Mouse (Mus musculus): ENCODE measurements at regions not wholly inside any gene's neighbourhood (a gene's known extent, or its start where the extent isn't known, plus 50 kb on each side); places are given as distances from the start of the nearest gene placed in this dataset.
"Not testable (repeated sequence)": the region's sequence is repeated elsewhere in the genome, so short reads cannot be mapped to it uniquely, and the experiment has no call there.

DNA sequence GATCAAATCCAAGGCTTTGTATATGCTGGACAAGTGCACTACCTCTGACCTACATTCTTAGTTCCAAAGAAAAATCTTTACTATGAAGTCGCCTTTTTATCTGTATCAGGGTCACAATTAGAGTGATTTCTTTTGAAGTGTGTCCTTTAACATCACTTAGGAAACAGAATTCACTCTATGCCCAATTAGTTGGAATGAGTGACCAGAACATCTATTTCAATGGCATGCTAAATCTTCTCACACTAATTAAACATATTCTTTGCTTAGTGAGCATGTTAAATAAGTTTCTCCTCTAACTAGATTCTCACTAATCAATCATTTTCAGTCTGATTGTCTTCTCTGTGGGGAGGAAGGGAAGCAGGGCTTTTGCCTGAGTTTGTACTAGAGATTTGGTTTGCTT is 84.9 kb downstream of the Arl6ip6 start:
- H3K27ac ChIP-seq, result no peak overlapping the region
- WGBS (ENCODE audit: missing documents), result 76% methylated on average over 1 of the region's 1 CpGs
- H3K36me3 ChIP-seq (ENCODE audit: inconsistent target), result no peaks in the 10 kb centered on the region
- no peak overlapping the region for H3K4me3 ChIP-seq (ENCODE audit: inconsistent target)
- no peaks in the 10 kb centered on the region for H3K79me2 ChIP-seq (ENCODE audit: inconsistent target)

DNA sequence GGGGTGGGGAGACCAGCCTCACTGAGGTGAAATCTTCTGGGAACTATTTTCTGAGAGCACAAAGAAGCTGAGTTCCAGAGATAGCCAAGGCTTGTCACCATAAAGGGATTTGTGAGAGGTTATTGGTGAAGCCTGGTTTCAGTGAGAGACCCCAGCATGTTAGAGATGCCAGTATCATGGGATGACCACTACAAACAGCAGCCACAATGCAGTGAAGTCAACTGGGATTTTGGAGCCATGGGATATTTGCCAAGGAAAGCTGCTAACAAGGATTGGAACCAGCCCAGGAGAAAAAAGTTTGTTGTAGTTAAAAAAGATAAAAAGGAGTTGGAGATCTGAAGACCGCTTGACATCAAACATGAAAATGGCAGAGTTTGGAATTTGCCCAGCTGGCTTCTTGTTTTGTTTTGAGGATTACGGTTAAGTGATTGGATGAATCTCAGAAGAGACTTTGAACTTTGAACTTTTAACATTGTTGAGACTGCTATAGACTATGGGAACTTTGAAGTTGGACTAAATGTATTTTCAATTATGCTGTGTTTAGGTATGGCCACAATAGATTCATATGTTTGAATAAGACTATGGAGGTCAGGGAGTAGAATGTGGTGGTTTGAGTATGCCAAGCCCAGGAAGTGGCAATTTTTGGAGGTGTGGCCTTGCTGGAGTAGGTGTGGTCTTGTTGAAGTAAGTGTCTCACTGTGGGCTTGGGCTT is 110.3 kb downstream of the Arl6ip6 start:
- WGBS (ENCODE audit: missing documents), result 95% methylated on average over 2 of the region's 2 CpGs

DNA sequence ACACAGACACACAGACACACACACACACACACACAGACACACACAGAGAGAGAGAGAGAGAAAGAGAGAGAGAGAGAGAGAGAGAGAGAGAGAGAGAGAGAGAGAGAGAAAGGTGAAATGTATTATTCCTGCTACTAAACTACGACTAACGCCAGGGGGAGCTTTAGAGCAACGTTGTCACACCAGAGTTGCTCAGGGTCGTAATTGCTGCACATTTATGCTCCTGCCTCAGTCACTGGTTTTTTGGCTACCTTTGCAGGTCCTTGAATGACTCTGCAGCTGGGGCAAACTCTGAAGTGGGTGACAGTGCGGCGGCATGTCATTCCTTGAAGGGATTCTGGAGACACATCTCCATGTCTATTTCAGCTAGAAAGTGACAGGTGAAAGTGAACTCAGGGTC is 139.2 kb downstream of the Arl6ip6 start:
- Histone ChIP-seq H3K79me2 (ENCODE audit: inconsistent target) (no peaks in the 10 kb centered on the region), H3K36me3 (ENCODE audit: inconsistent target) (no peaks in the 10 kb centered on the region), H3K4me3 (ENCODE audit: inconsistent target) (no peak overlapping the region), H3K27ac (no peak overlapping the region)
- 29% methylated on average over 6 of the region's 6 CpGs for WGBS (ENCODE audit: missing documents)

More for the DNA sequence above, 110.3 kb downstream of the Arl6ip6 start:
- H3K27ac ChIP-seq, result no peak overlapping the region
- no peak overlapping the region for H3K4me3 ChIP-seq (ENCODE audit: inconsistent target)
- no peaks in the 10 kb centered on the region for H3K79me2 ChIP-seq (ENCODE audit: inconsistent target)
- no peaks in the 10 kb centered on the region for H3K36me3 ChIP-seq (ENCODE audit: inconsistent target)

DNA sequence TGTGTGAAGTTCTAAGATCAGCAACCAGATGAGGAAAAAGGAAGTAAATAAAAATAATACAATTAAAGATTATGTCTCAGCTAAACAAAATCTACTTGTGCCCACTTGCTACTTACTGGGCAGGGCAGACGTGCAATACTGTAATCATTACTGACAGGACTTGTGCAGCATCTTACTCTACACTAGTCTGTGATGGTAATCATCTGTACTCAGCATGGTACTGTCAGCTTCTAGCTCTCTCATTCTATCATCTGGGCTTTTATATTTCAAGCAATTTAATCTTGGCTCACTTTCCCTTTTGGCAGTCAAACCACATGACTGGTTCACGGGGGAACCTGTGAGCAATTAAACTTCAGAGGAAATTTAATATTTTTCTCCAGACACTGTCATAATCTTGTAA is 167.5 kb downstream of the Arl6ip6 start:
- Histone ChIP-seq H3K4me3 (ENCODE audit: inconsistent target) (no peak overlapping the region), H3K36me3 (ENCODE audit: inconsistent target) (no peaks in the 10 kb centered on the region), H3K79me2 (ENCODE audit: inconsistent target) (no peaks in the 10 kb centered on the region), H3K27ac (no peak overlapping the region)
- 80% methylated on average over 2 of the region's 2 CpGs for WGBS (ENCODE audit: missing documents)

DNA sequence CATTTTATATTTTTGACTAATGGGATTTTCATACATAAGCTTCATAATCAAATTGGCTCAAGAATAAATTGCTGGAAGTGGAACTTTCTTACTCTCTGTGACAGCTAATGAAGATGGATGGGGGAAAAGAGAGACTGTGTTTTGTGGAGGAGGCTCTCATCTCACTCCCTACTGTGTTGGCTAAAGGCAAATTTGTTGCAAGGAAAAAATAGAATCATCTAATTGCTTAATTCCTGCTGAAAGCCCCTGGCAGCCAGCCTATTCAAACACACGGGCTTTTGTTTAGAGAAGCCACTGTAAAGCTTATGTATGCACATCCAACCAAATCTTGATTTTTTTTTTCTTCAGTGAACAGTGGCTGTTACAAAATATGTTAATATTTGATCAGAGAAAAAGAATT is 190.8 kb downstream of the Arl6ip6 start:
- WGBS (ENCODE audit: missing documents), result 63% methylated on average over 1 of the region's 1 CpGs
- Histone ChIP-seq H3K79me2 (ENCODE audit: inconsistent target) (no peaks in the 10 kb centered on the region), H3K36me3 (ENCODE audit: inconsistent target) (no peaks in the 10 kb centered on the region), H3K4me3 (ENCODE audit: inconsistent target) (no peak overlapping the region), H3K27ac (no peak overlapping the region)

GRCm38 (mm10) chr2:53384545-53385176 is 193.1 kb downstream of the Arl6ip6 start:
- WGBS (ENCODE audit: missing documents), result 88% methylated on average over 8 of the region's 8 CpGs
- Histone ChIP-seq H3K79me2 (ENCODE audit: inconsistent target) (no peaks in the 10 kb centered on the region), H3K4me3 (ENCODE audit: inconsistent target) (no peak overlapping the region), H3K36me3 (ENCODE audit: inconsistent target) (no peaks in the 10 kb centered on the region), H3K27ac (no peak overlapping the region)

GRCm38 (mm10) chr2:53388652-53389051 is 197.1 kb downstream of the Arl6ip6 start:
- H3K79me2 ChIP-seq (ENCODE audit: inconsistent target), result no peaks in the 10 kb centered on the region
- H3K27ac ChIP-seq, result no peak overlapping the region
- H3K36me3 ChIP-seq (ENCODE audit: inconsistent target), result no peaks in the 10 kb centered on the region
- WGBS (ENCODE audit: missing documents), result 83% methylated on average over 3 of the region's 3 CpGs
- no peak overlapping the region for H3K4me3 ChIP-seq (ENCODE audit: inconsistent target)

GRCm38 (mm10) chr2:53414471-53414870 is 222.9 kb downstream of the Arl6ip6 start:
- no peak overlapping the region for H3K27ac ChIP-seq
- H3K36me3 ChIP-seq (ENCODE audit: inconsistent target), result no peaks in the 10 kb centered on the region
- no peaks in the 10 kb centered on the region for H3K79me2 ChIP-seq (ENCODE audit: inconsistent target)
- H3K4me3 ChIP-seq (ENCODE audit: inconsistent target), result no peak overlapping the region
- 88% methylated on average over 2 of the region's 2 CpGs for WGBS (ENCODE audit: missing documents)

DNA sequence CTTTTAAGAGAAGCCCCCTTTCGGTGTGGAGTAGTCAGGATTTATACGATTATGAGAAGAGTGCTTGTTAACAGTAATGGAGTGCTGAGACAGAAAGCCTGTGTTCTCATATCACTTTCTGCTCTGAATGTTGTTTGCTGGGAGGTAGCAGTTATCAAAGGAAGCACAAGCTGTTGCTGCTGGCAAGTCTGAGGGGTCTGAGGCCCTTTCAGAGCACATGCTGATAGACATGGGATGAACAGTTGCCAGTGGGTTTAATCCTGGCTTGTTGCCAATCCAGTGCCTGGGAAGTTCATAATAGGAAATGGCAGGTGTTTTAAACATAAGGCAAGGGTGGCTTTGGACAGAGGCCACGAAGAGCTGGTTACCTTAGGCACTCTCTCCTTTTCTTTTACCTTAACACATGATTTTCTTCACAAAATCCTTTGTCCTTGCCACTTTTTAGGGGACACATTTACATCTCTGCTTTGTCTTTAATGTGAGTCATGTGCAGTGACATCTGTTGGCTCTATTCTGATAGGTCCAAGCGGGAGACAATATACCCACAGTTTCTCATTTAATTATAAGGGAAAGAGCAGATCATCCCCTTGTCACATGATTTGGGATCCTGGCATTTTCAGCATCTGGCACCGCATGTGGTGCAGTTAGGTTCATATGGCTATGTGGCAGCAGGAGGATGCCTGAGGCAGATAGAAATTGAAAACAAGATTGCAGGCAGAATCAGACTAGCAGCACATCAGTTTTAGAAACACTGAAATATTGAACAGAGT is 245.7 kb downstream of the Arl6ip6 start:
- Histone ChIP-seq H3K36me3 (ENCODE audit: inconsistent target) (no peaks in the 10 kb centered on the region), H3K27ac (no peak overlapping the region), H3K79me2 (ENCODE audit: inconsistent target) (no peaks in the 10 kb centered on the region), H3K4me3 (ENCODE audit: inconsistent target) (no peak overlapping the region)
- WGBS (ENCODE audit: missing documents), result 76% methylated on average over 4 of the region's 5 CpGs

- not testable (repeated sequence) for H3K27ac ChIP-seq; H3K4me3 ChIP-seq (ENCODE audit: inconsistent target); H3K79me2 ChIP-seq (ENCODE audit: inconsistent target); H3K36me3 ChIP-seq (ENCODE audit: inconsistent target)
- 62% methylated on average over 3 of the region's 3 CpGs for WGBS (ENCODE audit: missing documents)
Observed at GRCm38 (mm10) chr2:53440301-53440700, 248.8 kb downstream of the Arl6ip6 start.

DNA sequence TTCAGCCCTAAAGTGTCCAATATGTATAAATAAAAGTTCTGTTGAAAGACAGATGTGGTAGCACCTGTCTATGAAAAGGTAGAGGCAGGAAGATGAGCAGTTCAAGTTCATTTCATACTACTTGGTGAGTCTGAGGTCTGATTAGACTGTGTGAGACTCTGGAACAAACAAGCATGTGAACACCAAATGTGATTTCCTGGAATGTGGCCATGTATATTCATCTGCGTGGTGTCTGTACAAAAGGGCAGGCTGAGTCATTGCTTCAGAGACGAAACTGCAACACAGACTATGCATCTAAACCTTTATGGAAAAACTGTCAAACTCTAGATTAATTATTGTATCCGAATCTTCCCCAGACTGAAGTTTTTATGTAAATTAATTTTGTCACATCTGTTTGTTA is 268.7 kb downstream of the Arl6ip6 start:
- Histone ChIP-seq H3K36me3 (ENCODE audit: inconsistent target) (no peaks in the 10 kb centered on the region), H3K79me2 (ENCODE audit: inconsistent target) (no peaks in the 10 kb centered on the region), H3K27ac (no peak overlapping the region), H3K4me3 (ENCODE audit: inconsistent target) (no peak overlapping the region)
- WGBS (ENCODE audit: missing documents), result 90% methylated on average over 3 of the region's 3 CpGs

GRCm38 (mm10) chr2:53474455-53474854 is 282.9 kb downstream of the Arl6ip6 start:
- Histone ChIP-seq H3K27ac (no peak overlapping the region), H3K36me3 (ENCODE audit: inconsistent target) (no peaks in the 10 kb centered on the region), H3K4me3 (ENCODE audit: inconsistent target) (no peak overlapping the region), H3K79me2 (ENCODE audit: inconsistent target) (no peaks in the 10 kb centered on the region)
- WGBS (ENCODE audit: missing documents), result 95% methylated on average over 4 of the region's 4 CpGs

GRCm38 (mm10) chr2:53479051-53479450 is 287.5 kb downstream of the Arl6ip6 start:
- WGBS (ENCODE audit: missing documents), result 14% methylated on average over 4 of the region's 4 CpGs
- not testable (repeated sequence) for H3K36me3 ChIP-seq (ENCODE audit: inconsistent target); H3K79me2 ChIP-seq (ENCODE audit: inconsistent target); H3K4me3 ChIP-seq (ENCODE audit: inconsistent target); H3K27ac ChIP-seq

DNA sequence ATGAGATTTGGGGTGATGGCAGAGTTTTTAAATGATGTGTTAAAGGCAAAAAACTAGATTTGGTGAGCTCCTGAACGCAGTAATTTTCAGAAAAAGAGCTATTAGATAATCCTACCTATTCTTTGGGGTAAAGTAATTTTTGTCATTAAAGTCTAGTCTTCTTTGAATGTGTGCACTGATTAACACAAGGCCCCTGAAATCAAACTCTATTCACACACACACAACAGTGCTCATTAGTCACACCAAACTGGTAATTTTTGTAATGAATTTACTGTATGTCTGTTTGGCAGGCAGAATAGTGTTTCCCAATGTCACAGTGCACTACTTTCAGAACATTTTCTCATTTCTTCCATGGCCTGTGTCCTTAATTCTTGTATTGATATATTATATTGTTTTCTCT is 296.8 kb downstream of the Arl6ip6 start:
- Histone ChIP-seq H3K36me3 (ENCODE audit: inconsistent target) (no peaks in the 10 kb centered on the region), H3K27ac (no peak overlapping the region), H3K4me3 (ENCODE audit: inconsistent target) (no peak overlapping the region), H3K79me2 (ENCODE audit: inconsistent target) (no peaks in the 10 kb centered on the region)
- WGBS (ENCODE audit: missing documents), result 83% methylated on average over 1 of the region's 1 CpGs
